Mouse (Mus musculus) hindbrain, embryonic 14.5 days (tissue): ENCODE data around the gene Esrrg. TPM values are rescaled to one million over a fixed set of nuclear protein-coding genes. Genes with fewer than 3 reads are reported as not detected.
A peak's percentile ranks its signal among the peaks of the same experiment; 100 is the strongest.

Experiments
- ATAC-seq: fragments of 200-750 bp; cut with Nextera tagmentation; 2 replicates; pipeline ENCODE4 v1.8.0; 2017; ENCODE audit warnings: moderate number of reproducible peaks, mild to moderate bottlenecking, moderate TSS enrichment, moderate library complexity; ENCODE audit not compliant: low FRiP score
- DNase-seq: peaks from one replicate; pipeline ENCODE4 v3.0.0-alpha.2; 2015; ENCODE audit warnings: low spot score
- H3K27ac ChIP-seq: fragments of 300-500 bp; sonication (generic); 2 replicates; pipeline ENCODE4 v1.5.1; 2014; ENCODE audit warnings: mild to moderate bottlenecking, moderate library complexity
- H3K27me3 ChIP-seq: fragments of 300-500 bp; sonication (generic); 2 replicates; pipeline ENCODE4 v1.6.1; 2014; ENCODE audit warnings: mild to moderate bottlenecking, low read length, mixed read lengths; ENCODE audit not compliant: control insufficient read depth, insufficient read depth
- H3K36me3 ChIP-seq: fragments of 300-500 bp; sonication (generic); replicated peaks from 2 replicates; pipeline ENCODE4 v1.6.1; 2014; ENCODE audit not compliant: control insufficient read depth, insufficient read depth
- H3K4me1 ChIP-seq: fragments of 300-500 bp; sonication (generic); replicated peaks from 2 replicates; pipeline ENCODE4 v1.6.1; 2014; ENCODE audit warnings: antibody characterized with exemption, low read length, mixed read lengths; ENCODE audit not compliant: control insufficient read depth, insufficient read depth
- H3K4me2 ChIP-seq: fragments of 300-500 bp; sonication (generic); replicated peaks from 2 replicates; pipeline ENCODE4 v1.6.1; 2014; ENCODE audit warnings: mild to moderate bottlenecking, moderate library complexity
- H3K4me3 ChIP-seq: fragments of 300-500 bp; sonication (generic); replicated peaks from 2 replicates; pipeline ENCODE4 v1.5.1; 2014; ENCODE audit warnings: mild to moderate bottlenecking, low read length
- H3K9ac ChIP-seq: fragments of 300-500 bp; sonication (generic); 2 replicates; pipeline ENCODE4 v1.6.1; 2014
- H3K9me3 ChIP-seq: fragments of 300-500 bp; sonication (generic); 2 replicates; pipeline ENCODE4 v1.6.1; 2016; ENCODE audit warnings: low read length; ENCODE audit not compliant: control insufficient read depth
- WGBS: fragments of 180-500 bp; shearing (Covaris S2); extraction: QIAGEN DNeasy Blood & Tissue Kit; methylation state at CpG from one replicate; pipeline ENCODE4 v1.1.7; 2014; 5-methylcytosine and 5-hydroxymethylcytosine counted together
- polyA plus RNA-seq: library from polyadenylated mRNA; unstranded; fragments of >200 nt; fragmentation: Nextera tagmentation; extraction: Ambion mirVana; gene quantifications from 2 replicates; pipeline ENCODE4 v1.2.1, GENCODE M21; 2014

The Esrrg gene
- polyA plus RNA-seq, 1 experiment from 2014 or later: 46.8 TPM

- Histone ChIP-seq H3K27ac (no peak overlapping the region), H3K4me1 (peaks cover 3% of the 10 kb centered on the region), H3K9ac (no peak overlapping the region), H3K4me3 (no peak overlapping the region), H3K9me3 (no peaks in the 10 kb centered on the region), H3K4me2 (no peak overlapping the region), H3K36me3 (no peaks in the 10 kb centered on the region), H3K27me3 (no peaks in the 10 kb centered on the region)
- no peak for ATAC-seq
- 40% methylated on average over 13 of the region's 13 CpGs for WGBS
- DNase-seq: no peak
Measured at GRCm38 (mm10) chr1:188085116-188085879, 476.7 kb downstream of the Esrrg start.

GRCm38 (mm10) chr1:188093724-188094123 is 485.1 kb downstream of the Esrrg start:
- H3K4me3 ChIP-seq: no peak overlapping the region
- no peaks in the 10 kb centered on the region for H3K9me3 ChIP-seq
- no peaks in the 10 kb centered on the region for H3K4me1 ChIP-seq
- ATAC-seq: no peak
- H3K36me3 ChIP-seq: no peaks in the 10 kb centered on the region
- H3K27me3 ChIP-seq: no peaks in the 10 kb centered on the region
- H3K4me2 ChIP-seq: no peak overlapping the region
- H3K27ac ChIP-seq: no peak overlapping the region
- 86% methylated on average over 3 of the region's 3 CpGs for WGBS
- H3K9ac ChIP-seq: no peak overlapping the region
- no peak for DNase-seq

GRCm38 (mm10) chr1:188101832-188102231 is 493.2 kb downstream of the Esrrg start:
- no peaks in the 10 kb centered on the region for H3K4me1 ChIP-seq
- DNase-seq: no peak
- H3K4me2 ChIP-seq: no peak overlapping the region
- H3K27me3 ChIP-seq: no peaks in the 10 kb centered on the region
- H3K27ac ChIP-seq: no peak overlapping the region
- 35% methylated on average over 7 of the region's 7 CpGs for WGBS
- no peak overlapping the region for H3K9ac ChIP-seq
- H3K4me3 ChIP-seq: no peak overlapping the region
- ATAC-seq: no peak
- no peaks in the 10 kb centered on the region for H3K9me3 ChIP-seq
- no peaks in the 10 kb centered on the region for H3K36me3 ChIP-seq

- H3K9me3 ChIP-seq: no peaks in the 10 kb centered on the region
- no peaks in the 10 kb centered on the region for H3K27me3 ChIP-seq
- H3K4me3 ChIP-seq: no peak overlapping the region
- no peaks in the 10 kb centered on the region for H3K36me3 ChIP-seq
- H3K27ac ChIP-seq: no peak overlapping the region
- no peak for DNase-seq
- ATAC-seq: no peak
- no peak overlapping the region for H3K9ac ChIP-seq
- H3K4me2 ChIP-seq: no peak overlapping the region
- 67% methylated on average over 3 of the region's 3 CpGs for WGBS
- no peaks in the 10 kb centered on the region for H3K4me1 ChIP-seq
Measured at GRCm38 (mm10) chr1:188103179-188103578, 494.6 kb downstream of the Esrrg start.

- Histone ChIP-seq H3K9ac (no peak overlapping the region), H3K36me3 (no peaks in the 10 kb centered on the region), H3K4me2 (no peak overlapping the region), H3K27me3 (no peaks in the 10 kb centered on the region), H3K9me3 (no peaks in the 10 kb centered on the region), H3K4me1 (no peaks in the 10 kb centered on the region), H3K4me3 (no peak overlapping the region), H3K27ac (no peak overlapping the region)
- DNase-seq (no peak), ATAC-seq (no peak)
- WGBS: 54% methylated on average over 4 of the region's 4 CpGs
Measured at GRCm38 (mm10) chr1:188105516-188105915, 496.9 kb downstream of the Esrrg start.

GRCm38 (mm10) chr1:188107946-188108345 is 499.4 kb downstream of the Esrrg start:
- Histone ChIP-seq H3K27ac (no peak overlapping the region), H3K9ac (no peak overlapping the region), H3K4me3 (no peak overlapping the region), H3K27me3 (no peaks in the 10 kb centered on the region), H3K4me2 (no peak overlapping the region), H3K4me1 (no peaks in the 10 kb centered on the region), H3K9me3 (no peaks in the 10 kb centered on the region), H3K36me3 (no peaks in the 10 kb centered on the region)
- DNase-seq (no peak), ATAC-seq (no peak)
- 66% methylated on average over 6 of the region's 6 CpGs for WGBS

GRCm38 (mm10) chr1:188111552-188111951 is 503.0 kb downstream of the Esrrg start:
- H3K27me3 ChIP-seq: no peaks in the 10 kb centered on the region
- WGBS: 80% methylated on average over 3 of the region's 3 CpGs
- DNase-seq (no peak), ATAC-seq (no peak)
- no peaks in the 10 kb centered on the region for H3K4me1 ChIP-seq
- no peak overlapping the region for H3K27ac ChIP-seq
- H3K4me3 ChIP-seq: no peak overlapping the region
- no peaks in the 10 kb centered on the region for H3K36me3 ChIP-seq
- no peak overlapping the region for H3K4me2 ChIP-seq
- H3K9ac ChIP-seq: no peak overlapping the region
- no peaks in the 10 kb centered on the region for H3K9me3 ChIP-seq

- Histone ChIP-seq H3K27ac (no peak overlapping the region), H3K27me3 (no peaks in the 10 kb centered on the region), H3K36me3 (no peaks in the 10 kb centered on the region), H3K9me3 (no peaks in the 10 kb centered on the region), H3K4me3 (no peak overlapping the region), H3K4me1 (peaks cover 1% of the 10 kb centered on the region; the same call in 1 of the 2 replicates), H3K9ac (no peak overlapping the region), H3K4me2 (no peak overlapping the region)
- WGBS: 76% methylated on average over 3 of the region's 3 CpGs
- DNase-seq: no peak
- ATAC-seq: no peak
Measured at GRCm38 (mm10) chr1:188113240-188113639, 504.6 kb downstream of the Esrrg start.

- no peaks in the 10 kb centered on the region for H3K36me3 ChIP-seq
- H3K27me3 ChIP-seq: no peaks in the 10 kb centered on the region
- ATAC-seq (peak; percentile 80; the same call in 1 of the 2 replicates), DNase-seq (peak; percentile 58)
- no peaks in the 10 kb centered on the region for H3K9me3 ChIP-seq
- no peak overlapping the region for H3K4me3 ChIP-seq
- no peak overlapping the region for H3K9ac ChIP-seq
- 39% methylated on average over 3 of the region's 3 CpGs for WGBS
- H3K4me2 ChIP-seq: no peak overlapping the region
- peaks cover 8% of the 10 kb centered on the region; the same call in 1 of the 2 replicates for H3K4me1 ChIP-seq
- H3K27ac ChIP-seq: 0 out of 2 replicates have a peak overlapping the region, but pooled peaks have one; percentile 7
Measured at GRCm38 (mm10) chr1:188118125-188118524, 509.5 kb downstream of the Esrrg start.
